Mouse (Mus musculus) cerebellum, adult 2 months (tissue): ENCODE results near the gene Ift43. TPM values are rescaled to one million over a fixed set of nuclear protein-coding genes. Genes with fewer than 3 reads are reported as not detected.

Experiments used
- DNase-seq, 2 experiments: peaks; one replicate each; pipeline ENCODE4 v3.0.0; 2021
- H3K27ac ChIP-seq: fragments of 200-500 bp; 2 replicates; pipeline ENCODE4 v1.5.1; 2012; ENCODE audit warnings: low read length, control low read depth, inconsistent platforms; ENCODE audit not compliant: insufficient read depth
- H3K27me3 ChIP-seq: fragments of 200-500 bp; 2 replicates; pipeline ENCODE4 v1.6.1; 2012; ENCODE audit warnings: inconsistent platforms, mild to moderate bottlenecking, low read length, moderate library complexity; ENCODE audit not compliant: control insufficient read depth, insufficient read depth
- H3K4me1 ChIP-seq: fragments of 200-500 bp; 2 replicates; pipeline ENCODE4 v1.6.1; 2011; ENCODE audit warnings: low read length; ENCODE audit not compliant: control insufficient read depth, insufficient read depth
- H3K4me3 ChIP-seq: fragments of 200-500 bp; replicated peaks from 2 replicates; pipeline ENCODE3; 2011; ENCODE audit warnings: mild to moderate bottlenecking, low read depth, low read length, control low read depth; ENCODE audit not compliant: insufficient read depth
- CTCF ChIP-seq: fragments of 200-500 bp; IDR thresholded peaks from 2 replicates; pipeline ENCODE4 v1.5.1; 2011; ENCODE audit warnings: low read depth, mild to moderate bottlenecking, control low read depth, low read length, moderate library complexity, borderline replicate concordance; ENCODE audit not compliant: insufficient read depth
- POLR2A ChIP-seq: fragments of 200-500 bp; IDR thresholded peaks from 2 replicates; pipeline ENCODE4 v1.6.1; 2011; ENCODE audit warnings: low read length, control low read depth, borderline replicate concordance; ENCODE audit not compliant: insufficient read depth
- WGBS: fragments of 180-500 bp; shearing (Covaris S2); methylation state at CpG from one replicate; pipeline ENCODE4 v1.1.7; 2018; 5-methylcytosine and 5-hydroxymethylcytosine counted together
- polyA plus RNA-seq: library from polyadenylated mRNA; depleted of rRNA; stranded (reverse); fragments of >200 nt; gene quantifications from 2 replicates; pipeline ENCODE4 v1.2.3, GENCODE M21; 2012

The Ift43 gene
- polyA plus RNA-seq, 1 experiment = 34.9 TPM

GRCm38 (mm10) chr12:86179266-86179665 lies 96.9 kb downstream of the Ift43 start:
- Histone ChIP-seq H3K4me1 (0 out of 2 replicates have a peak, but pooled peaks cover 4% of the 10 kb centered on the region), H3K27me3 (no peaks in the 10 kb centered on the region), H3K27ac (no peak overlapping the region), H3K4me3 (no peak overlapping the region)
- 40% methylated on average over 7 of the region's 7 CpGs for WGBS
- TF ChIP-seq CTCF = no peak
- TF ChIP-seq POLR2A = no peak
- peak in 1 of 2 experiments; percentile 22 for DNase-seq

GRCm38 (mm10) chr12:86181320-86181751 lies 99.0 kb downstream of the Ift43 start:
- H3K4me3 ChIP-seq = no peak overlapping the region
- H3K27ac ChIP-seq = no peak overlapping the region
- H3K27me3 ChIP-seq = no peaks in the 10 kb centered on the region
- no peak for TF ChIP-seq POLR2A
- no peak for TF ChIP-seq CTCF
- H3K4me1 ChIP-seq = 0 out of 2 replicates have a peak, but pooled peaks cover 4% of the 10 kb centered on the region
- DNase-seq = no peak
- WGBS = 24% methylated on average over 8 of the region's 8 CpGs

- WGBS = 89% methylated on average over 2 of the region's 2 CpGs
- H3K27me3 ChIP-seq = no peaks in the 10 kb centered on the region
- H3K27ac ChIP-seq = no peak overlapping the region
- DNase-seq = no peak
- H3K4me1 ChIP-seq = 0 out of 2 replicates have a peak, but pooled peaks cover 4% of the 10 kb centered on the region
- TF ChIP-seq POLR2A = no peak
- TF ChIP-seq CTCF = no peak
- no peak overlapping the region for H3K4me3 ChIP-seq
Measured at GRCm38 (mm10) chr12:86181879-86182278, 99.5 kb downstream of the Ift43 start.

GRCm38 (mm10) chr12:86182414-86182813 lies 100.1 kb downstream of the Ift43 start:
- 0 out of 2 replicates have a peak, but pooled peaks cover 4% of the 10 kb centered on the region for H3K4me1 ChIP-seq
- TF ChIP-seq POLR2A (no peak), CTCF (no peak)
- no peak for DNase-seq
- no peak overlapping the region for H3K4me3 ChIP-seq
- WGBS = 92% methylated on average over 1 of the region's 1 CpGs
- no peak overlapping the region for H3K27ac ChIP-seq
- no peaks in the 10 kb centered on the region for H3K27me3 ChIP-seq

GRCm38 (mm10) chr12:86188161-86188560 lies 105.8 kb downstream of the Ift43 start:
- 88% methylated on average over 5 of the region's 5 CpGs for WGBS

GRCm38 (mm10) chr12:86189601-86190323 lies 107.4 kb downstream of the Ift43 start:
- H3K27ac ChIP-seq = no peak overlapping the region
- no peak overlapping the region for H3K4me3 ChIP-seq
- no peak for DNase-seq
- no peaks in the 10 kb centered on the region for H3K27me3 ChIP-seq
- H3K4me1 ChIP-seq = no peaks in the 10 kb centered on the region
- TF ChIP-seq POLR2A = no peak
- no peak for TF ChIP-seq CTCF
- WGBS = 49% methylated on average over 19 of the region's 19 CpGs

More at GRCm38 (mm10) chr12:86188161-86188560, 105.8 kb downstream of the Ift43 start:
- Histone ChIP-seq H3K27me3 (no peaks in the 10 kb centered on the region), H3K27ac (no peak overlapping the region), H3K4me3 (no peak overlapping the region), H3K4me1 (no peaks in the 10 kb centered on the region)
- peak in 1 of 2 experiments; percentile 32 for DNase-seq
- TF ChIP-seq POLR2A = no peak
- TF ChIP-seq CTCF = peak; percentile 33

- DNase-seq = no peak
- TF ChIP-seq CTCF (no peak), POLR2A (no peak)
- H3K4me3 ChIP-seq = no peak overlapping the region
- no peak overlapping the region for H3K27ac ChIP-seq
- no peaks in the 10 kb centered on the region for H3K4me1 ChIP-seq
- WGBS = 16% methylated on average over 15 of the region's 15 CpGs
- H3K27me3 ChIP-seq = no peaks in the 10 kb centered on the region
Measured at GRCm38 (mm10) chr12:86192036-86192449, 109.7 kb downstream of the Ift43 start.

- H3K4me3 ChIP-seq = no peak overlapping the region
- H3K27me3 ChIP-seq = no peaks in the 10 kb centered on the region
- no peaks in the 10 kb centered on the region for H3K4me1 ChIP-seq
- no peak for TF ChIP-seq CTCF
- no peak for TF ChIP-seq POLR2A
- 93% methylated on average over 7 of the region's 7 CpGs for WGBS
- no peak overlapping the region for H3K27ac ChIP-seq
- no peak for DNase-seq
Measured at GRCm38 (mm10) chr12:86196944-86197343, 114.6 kb downstream of the Ift43 start.
